Mouse (Mus musculus) hindbrain, embryonic 12.5 days (tissue): Measurements from ENCODE around the gene 1110057P08Rik. TPM values are rescaled to one million over a fixed set of nuclear protein-coding genes. Genes with fewer than 3 reads are reported as not detected.
"Not testable (repeated sequence)": the region's sequence is repeated elsewhere in the genome, so short reads cannot be mapped to it uniquely, and the experiment has no call there.

Source experiments
- ATAC-seq: fragments of 200-750 bp; cut with Nextera tagmentation; 2 replicates; pipeline ENCODE4 v1.8.0; 2017; ENCODE audit warnings: moderate TSS enrichment; ENCODE audit not compliant: low FRiP score
- H3K27ac ChIP-seq: fragments of 300-500 bp; sonication (generic); 2 replicates; pipeline ENCODE4 v1.5.1; 2016; ENCODE audit warnings: mild to moderate bottlenecking
- H3K27me3 ChIP-seq: fragments of 300-500 bp; sonication (generic); 2 replicates; pipeline ENCODE4 v1.6.1; 2016; ENCODE audit warnings: mild to moderate bottlenecking
- H3K36me3 ChIP-seq: fragments of 300-500 bp; sonication (generic); 2 replicates; pipeline ENCODE4 v1.6.1; 2016; ENCODE audit warnings: mild to moderate bottlenecking
- H3K4me1 ChIP-seq: fragments of 300-500 bp; sonication (generic); 2 replicates; pipeline ENCODE4 v1.6.1; 2016
- H3K4me2 ChIP-seq: fragments of 300-500 bp; sonication (generic); replicated peaks from 2 replicates; pipeline ENCODE4 v1.6.1; 2016; ENCODE audit warnings: mild to moderate bottlenecking
- H3K4me3 ChIP-seq: fragments of 300-500 bp; sonication (generic); 2 replicates; pipeline ENCODE4 v1.5.1; 2016; ENCODE audit warnings: mild to moderate bottlenecking
- H3K9ac ChIP-seq: fragments of 300-500 bp; sonication (generic); 2 replicates; pipeline ENCODE4 v1.6.1; 2016; ENCODE audit warnings: mild to moderate bottlenecking, moderate library complexity
- H3K9me3 ChIP-seq: fragments of 300-500 bp; sonication (generic); replicated peaks from 2 replicates; pipeline ENCODE4 v1.6.1; 2016; ENCODE audit warnings: mild to moderate bottlenecking
- WGBS: fragments of 180-500 bp; shearing (Covaris S2); methylation state at CpG from one replicate; pipeline ENCODE4 v1.1.7; 2016; 5-methylcytosine and 5-hydroxymethylcytosine counted together
- polyA plus RNA-seq: library from polyadenylated mRNA; unstranded; fragments of >200 nt; fragmentation: Nextera tagmentation; extraction: Ambion mirVana; gene quantifications from 2 replicates; pipeline ENCODE4 v1.2.1, GENCODE M21; 2016

1110057P08Rik gene
- polyA plus RNA-seq = not detected in 2 replicates

DNA sequence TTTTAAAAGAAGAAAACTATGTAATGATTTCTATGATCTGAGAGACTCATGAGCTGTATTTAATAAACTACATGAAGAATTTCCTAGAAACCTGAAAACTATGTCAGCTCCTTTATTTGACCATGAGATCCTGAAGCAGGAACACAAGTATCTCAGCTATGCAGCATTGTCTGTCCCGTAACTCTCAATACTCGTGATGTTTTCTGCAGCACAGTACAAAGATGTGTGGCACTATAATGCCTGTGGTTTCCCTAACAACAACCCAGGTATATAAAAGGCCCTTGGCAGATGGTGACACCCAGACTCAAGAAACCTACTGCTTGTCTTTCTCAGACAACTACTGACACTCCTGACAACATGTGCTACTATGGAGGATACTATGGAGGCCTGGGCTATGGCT lies at the start of gene 1110057P08Rik:
1110057P08Rik (plus strand) TSS at position 301 of the 400 bp plus-strand sequence.
- Histone ChIP-seq H3K36me3 (no peaks in the 10 kb centered on the region), H3K9me3 (no peaks in the 10 kb centered on the region), H3K9ac (no peak within 1 kb of the TSS), H3K27ac (no peak within 1 kb of the TSS), H3K4me2 (no peak within 1 kb of the TSS), H3K4me1 (no peaks in the 10 kb centered on the region), H3K27me3 (no peaks in the 10 kb centered on the region), H3K4me3 (no peak within 1 kb of the TSS)
- no peak for ATAC-seq
- 80% methylated on average over 2 of the region's 2 CpGs for WGBS

DNA sequence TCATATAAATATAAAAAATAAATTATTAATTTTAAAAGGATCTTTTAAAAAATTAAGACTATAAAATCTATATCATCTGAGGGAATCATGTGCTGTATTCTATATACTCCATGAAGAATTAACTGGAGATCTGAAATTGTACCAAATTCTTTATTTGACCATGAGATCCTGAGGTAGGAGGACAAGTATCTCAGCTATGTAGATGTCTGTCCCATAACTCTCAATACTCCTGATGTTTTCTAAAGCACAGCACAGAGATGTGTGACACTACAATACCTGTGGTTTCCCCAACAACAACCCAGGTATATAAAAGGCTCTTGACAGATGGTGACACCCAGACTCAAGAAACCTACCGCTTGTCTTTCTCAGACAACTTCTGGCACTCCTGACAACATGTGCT lies 34.0 kb upstream of the 1110057P08Rik start, which contains the start of gene Gm6358:
Gm6358 (plus strand) TSS at position 301 of the 400 bp plus-strand sequence.
- Histone ChIP-seq H3K36me3 (no peaks in the 10 kb centered on the region), H3K4me1 (no peaks in the 10 kb centered on the region), H3K4me2 (no peak within 1 kb of the TSS), H3K27me3 (no peaks in the 10 kb centered on the region), H3K9ac (no peak within 1 kb of the TSS), H3K9me3 (no peaks in the 10 kb centered on the region), H3K27ac (no peak within 1 kb of the TSS), H3K4me3 (no peak within 1 kb of the TSS)
- no peak for ATAC-seq
- WGBS = 93% methylated on average over 1 of the region's 1 CpGs

DNA sequence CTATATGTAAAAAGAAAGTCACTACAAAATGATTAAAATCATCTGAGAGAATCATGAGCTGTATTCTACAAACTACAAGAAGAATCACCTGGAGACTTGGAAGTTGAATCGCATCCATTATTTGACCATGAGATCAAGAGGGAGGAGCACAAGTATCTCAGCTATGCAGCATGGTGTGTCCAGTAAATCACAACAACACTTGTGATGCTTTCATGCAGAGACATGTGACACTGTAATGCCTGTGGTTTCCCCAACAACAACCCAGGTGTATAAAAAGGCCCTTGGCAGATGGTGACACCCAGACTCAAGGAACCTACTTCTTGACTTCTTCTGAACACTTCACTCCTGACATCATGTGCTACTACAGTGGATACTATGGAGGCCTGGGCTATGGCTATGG lies 23.7 kb upstream of the 1110057P08Rik start, which contains the start of gene Gm10061:
Gm10061 (plus strand) TSS at position 301 of the 400 bp plus-strand sequence.
- H3K9ac ChIP-seq = no peak within 1 kb of the TSS
- ATAC-seq = no peak
- H3K4me3 ChIP-seq = no peak within 1 kb of the TSS
- H3K36me3 ChIP-seq = no peaks in the 10 kb centered on the region
- no peaks in the 10 kb centered on the region for H3K9me3 ChIP-seq
- no peak within 1 kb of the TSS for H3K27ac ChIP-seq
- H3K4me1 ChIP-seq = no peaks in the 10 kb centered on the region
- no peaks in the 10 kb centered on the region for H3K27me3 ChIP-seq
- WGBS = 90% methylated on average over 1 of the region's 1 CpGs
- H3K4me2 ChIP-seq = no peak within 1 kb of the TSS

- WGBS = 88% methylated on average over 4 of the region's 4 CpGs
Observed at GRCm38 (mm10) chr16:89157652-89158051, 16.9 kb upstream of the 1110057P08Rik start, which contains the start of gene Gm9789. Gm9789 (plus strand) TSS chr16:89157952.

GRCm38 (mm10) chr16:89169190-89169589 lies 5.3 kb upstream of the 1110057P08Rik start, which contains the start of gene Gm7735:
Gm7735 (plus strand) TSS chr16:89169490.
- H3K9me3 ChIP-seq, ATAC-seq, H3K4me2 ChIP-seq, H3K4me1 ChIP-seq, H3K36me3 ChIP-seq, H3K4me3 ChIP-seq, H3K9ac ChIP-seq, H3K27me3 ChIP-seq, H3K27ac ChIP-seq: not testable (repeated sequence)

More at GRCm38 (mm10) chr16:89157652-89158051, 16.9 kb upstream of the 1110057P08Rik start, which contains the start of gene Gm9789:
- Histone ChIP-seq H3K27me3 (no peaks in the 10 kb centered on the region), H3K27ac (no peak within 1 kb of the TSS), H3K9ac (no peak within 1 kb of the TSS), H3K9me3 (no peaks in the 10 kb centered on the region), H3K36me3 (no peaks in the 10 kb centered on the region), H3K4me2 (no peak within 1 kb of the TSS), H3K4me1 (no peaks in the 10 kb centered on the region), H3K4me3 (no peak within 1 kb of the TSS)
- no peak for ATAC-seq

GRCm38 (mm10) chr16:89188621-89189020 lies 14.1 kb downstream of the 1110057P08Rik start:
- no peak overlapping the region for H3K4me2 ChIP-seq
- no peaks in the 10 kb centered on the region for H3K9me3 ChIP-seq
- no peak overlapping the region for H3K27ac ChIP-seq
- WGBS = 85% methylated on average over 4 of the region's 4 CpGs
- no peaks in the 10 kb centered on the region for H3K27me3 ChIP-seq
- ATAC-seq = no peak
- H3K9ac ChIP-seq = no peak overlapping the region
- H3K4me3 ChIP-seq = no peak overlapping the region
- no peaks in the 10 kb centered on the region for H3K4me1 ChIP-seq
- H3K36me3 ChIP-seq = no peaks in the 10 kb centered on the region

- Histone ChIP-seq H3K36me3 (no peaks in the 10 kb centered on the region), H3K27ac (no peak within 1 kb of the TSS), H3K4me3 (no peak within 1 kb of the TSS), H3K4me1 (no peaks in the 10 kb centered on the region), H3K9me3 (no peaks in the 10 kb centered on the region), H3K9ac (no peak within 1 kb of the TSS), H3K4me2 (no peak within 1 kb of the TSS), H3K27me3 (no peaks in the 10 kb centered on the region)
- ATAC-seq = no peak
- 83% methylated on average over 1 of the region's 1 CpGs for WGBS
Observed at GRCm38 (mm10) chr16:89205561-89205960, 31.0 kb downstream of the 1110057P08Rik start, which contains the start of gene Krtap20-2. Krtap20-2 (plus strand) TSS chr16:89205861.

Other genes with a start within 250 kb of the 1110057P08Rik start
- gene Krtap19-9b, start 242.5 kb upstream of the 1110057P08Rik start, polyA plus RNA-seq = not detected in 2 replicates
- not detected in 2 replicates for gene Krtap16-3, start 211.9 kb upstream of the 1110057P08Rik start, polyA plus RNA-seq
- gene Krtap22-2, start 164.0 kb upstream of the 1110057P08Rik start, polyA plus RNA-seq = not detected in 2 replicates
- gene Gm10229, start 159.5 kb upstream of the 1110057P08Rik start, polyA plus RNA-seq = not detected in 2 replicates
- not detected in 2 replicates for gene Krtap6-1, start 143.0 kb upstream of the 1110057P08Rik start, polyA plus RNA-seq
- gene Gm10228, start 133.3 kb upstream of the 1110057P08Rik start, polyA plus RNA-seq = not detected in 2 replicates
- gene Krtap6-5, start 126.9 kb upstream of the 1110057P08Rik start, polyA plus RNA-seq = not detected in 2 replicates
- not detected in 2 replicates for gene 1110025L11Rik, start 110.7 kb upstream of the 1110057P08Rik start, polyA plus RNA-seq
- not detected in 2 replicates for gene Krtap6-3, start 90.7 kb upstream of the 1110057P08Rik start, polyA plus RNA-seq
- gene Gm6358, start 33.9 kb upstream of the 1110057P08Rik start, polyA plus RNA-seq = not detected in 2 replicates
- gene Gm10061, start 23.6 kb upstream of the 1110057P08Rik start, polyA plus RNA-seq = not detected in 2 replicates
- gene Gm9789, start 16.8 kb upstream of the 1110057P08Rik start, polyA plus RNA-seq = not detected in 2 replicates
- not detected in 2 replicates for gene Gm7735, start 5.2 kb upstream of the 1110057P08Rik start, polyA plus RNA-seq
- gene Krtap20-2, start 31.1 kb downstream of the 1110057P08Rik start, polyA plus RNA-seq = not detected in 2 replicates
- not detected in 2 replicates for gene Krtap21-1, start 229.1 kb downstream of the 1110057P08Rik start, polyA plus RNA-seq
- not detected in 2 replicates for gene Krtap6-2, start 245.4 kb downstream of the 1110057P08Rik start, polyA plus RNA-seq